Mouse (Mus musculus) naive thymus-derived CD4-positive, alpha-beta T cell, adult 2 months (primary cell): ENCODE measurements around the gene Fhl4.

ENCODE experiments used
- DNase-seq: peaks from one replicate; pipeline ENCODE4 v3.0.0-alpha.2; 2011; ENCODE audit warnings: low read depth

The Fhl4 gene

GRCm38 (mm10) chr10:85102247-85103084, at the start of gene Fhl4, which contains the start of gene Tmem263:
Gene Fhl4, minus strand, starts transcription at chr10:85102495.
Gene Tmem263, plus strand, starts transcription at chr10:85102627.
- DNase-seq: peak; percentile 89

- DNase-seq: no peak
Measured at GRCm38 (mm10) chr10:85149226-85149625, 46.9 kb upstream of the Fhl4 start.

- DNase-seq: no peak
Measured at GRCm38 (mm10) chr10:85146282-85146681, 44.0 kb upstream of the Fhl4 start.

GRCm38 (mm10) chr10:85141465-85141864, 39.2 kb upstream of the Fhl4 start:
- DNase-seq: no peak

- DNase-seq: no peak
Measured at GRCm38 (mm10) chr10:85136573-85136972, 34.3 kb upstream of the Fhl4 start.

GRCm38 (mm10) chr10:85128453-85128852, 26.2 kb upstream of the Fhl4 start:
- no peak for DNase-seq

- DNase-seq: peak; percentile 95
Measured at GRCm38 (mm10) chr10:85127395-85128287, 25.3 kb upstream of the Fhl4 start, which contains the start of gene Mterf2. Gene Mterf2, minus strand, starts transcription at chr10:85128027.

- no peak for DNase-seq
Measured at GRCm38 (mm10) chr10:85125184-85125583, 22.9 kb upstream of the Fhl4 start.

GRCm38 (mm10) chr10:85114409-85114808, 12.1 kb upstream of the Fhl4 start:
- DNase-seq: no peak

GRCm38 (mm10) chr10:85103085-85103885, 990 bp upstream of the Fhl4 start:
- peak; percentile 48 for DNase-seq

GRCm38 (mm10) chr10:85101841-85102240, 454 bp downstream of the Fhl4 start:
- no peak for DNase-seq

GRCm38 (mm10) chr10:85071605-85072152, 30.6 kb downstream of the Fhl4 start:
- DNase-seq: no peak

- DNase-seq: no peak
Measured at GRCm38 (mm10) chr10:85054876-85055275, 47.4 kb downstream of the Fhl4 start.

- DNase-seq: no peak
Measured at GRCm38 (mm10) chr10:85052451-85052850, 49.8 kb downstream of the Fhl4 start.

GRCm38 (mm10) chr10:85050668-85051208, 51.6 kb downstream of the Fhl4 start:
- no peak for DNase-seq

GRCm38 (mm10) chr10:85048008-85048407, 54.3 kb downstream of the Fhl4 start:
- no peak for DNase-seq

- peak; percentile 76 for DNase-seq
Measured at GRCm38 (mm10) chr10:85046585-85046984, 55.7 kb downstream of the Fhl4 start.
